Mouse (Mus musculus) testis, adult 2 months (tissue): Measurements from ENCODE around the gene Krr1. TPM values are rescaled to one million over a fixed set of nuclear protein-coding genes. Genes with fewer than 3 reads are reported as not detected.
A peak's percentile ranks its signal among the peaks of the same experiment; 100 is the strongest.

Experiments
- H3K27ac ChIP-seq: fragments of 200-500 bp; 2 replicates; pipeline ENCODE4 v1.5.1; 2012; ENCODE audit warnings: low read depth, low read length; ENCODE audit not compliant: control insufficient read depth, insufficient read depth
- H3K27me3 ChIP-seq: fragments of 200-500 bp; 2 replicates; pipeline ENCODE4 v1.6.1; 2012; ENCODE audit warnings: mild to moderate bottlenecking, low read length, moderate library complexity; ENCODE audit not compliant: control insufficient read depth, insufficient read depth
- H3K36me3 ChIP-seq: fragments of 200-500 bp; 2 replicates; pipeline ENCODE4 v1.6.1; 2012; ENCODE audit warnings: mild to moderate bottlenecking, low read length; ENCODE audit not compliant: control insufficient read depth, insufficient read depth
- H3K4me1 ChIP-seq: fragments of 200-500 bp; 2 replicates; pipeline ENCODE4 v1.6.1; 2012; ENCODE audit warnings: low read length; ENCODE audit not compliant: control insufficient read depth, insufficient read depth
- H3K4me3 ChIP-seq: fragments of 200-500 bp; 2 replicates; pipeline ENCODE4 v1.5.1; 2012; ENCODE audit warnings: low read depth, mild to moderate bottlenecking, low read length, moderate library complexity, mixed read lengths; ENCODE audit not compliant: control insufficient read depth
- CTCF ChIP-seq: fragments of 200-500 bp; IDR thresholded peaks from 2 replicates; pipeline ENCODE4 v1.5.1; 2012; ENCODE audit warnings: low read depth, mild to moderate bottlenecking, inconsistent platforms, low read length, moderate library complexity; ENCODE audit not compliant: control insufficient read depth, insufficient read depth, insufficient replicate concordance
- POLR2A ChIP-seq: fragments of 200-500 bp; IDR thresholded peaks from 2 replicates; pipeline ENCODE4 v1.6.1; 2012; ENCODE audit warnings: low read depth, mild to moderate bottlenecking, inconsistent platforms, low read length, moderate library complexity; ENCODE audit not compliant: control insufficient read depth
- polyA plus RNA-seq: library from polyadenylated mRNA; depleted of rRNA; stranded (reverse); fragments of >200 nt; gene quantifications from 2 replicates; pipeline ENCODE4 v1.2.3, GENCODE M21; 2012

Gene Krr1
- polyA plus RNA-seq, 1 experiment = 7.2 TPM

- Histone ChIP-seq H3K36me3 (no peaks in the 10 kb centered on the region), H3K4me3 (no peak overlapping the region), H3K27me3 (no peaks in the 10 kb centered on the region), H3K4me1 (no peaks in the 10 kb centered on the region), H3K27ac (no peak overlapping the region)
- no peak for TF ChIP-seq CTCF
Observed at GRCm38 (mm10) chr10:111955836-111956235, 16.6 kb upstream of the Krr1 start.

- TF ChIP-seq POLR2A (no peak), CTCF (peak; percentile 39; the same call in 1 of the 2 replicates)
- no peaks in the 10 kb centered on the region for H3K27me3 ChIP-seq
Observed at GRCm38 (mm10) chr10:111957271-111958045, 15.0 kb upstream of the Krr1 start.

GRCm38 (mm10) chr10:111958046-111958421 is 14.4 kb upstream of the Krr1 start:
- H3K4me1 ChIP-seq = no peaks in the 10 kb centered on the region
- H3K4me3 ChIP-seq = no peak overlapping the region
- no peak for TF ChIP-seq POLR2A
- TF ChIP-seq CTCF = no peak
- H3K27me3 ChIP-seq = no peaks in the 10 kb centered on the region
- H3K36me3 ChIP-seq = no peaks in the 10 kb centered on the region
- no peak overlapping the region for H3K27ac ChIP-seq

More at GRCm38 (mm10) chr10:111957271-111958045, 15.0 kb upstream of the Krr1 start:
- Histone ChIP-seq H3K36me3 (no peaks in the 10 kb centered on the region), H3K4me3 (no peak overlapping the region), H3K27ac (no peak overlapping the region), H3K4me1 (no peaks in the 10 kb centered on the region)

- H3K4me3 ChIP-seq = no peak overlapping the region
Observed at GRCm38 (mm10) chr10:111959353-111959752, 13.1 kb upstream of the Krr1 start.

GRCm38 (mm10) chr10:111960459-111960858 is 12.0 kb upstream of the Krr1 start:
- Histone ChIP-seq H3K36me3 (no peaks in the 10 kb centered on the region), H3K4me1 (no peaks in the 10 kb centered on the region), H3K4me3 (no peak overlapping the region), H3K27ac (no peak overlapping the region), H3K27me3 (no peaks in the 10 kb centered on the region)
- TF ChIP-seq CTCF = no peak
- no peak for TF ChIP-seq POLR2A

More at GRCm38 (mm10) chr10:111959353-111959752, 13.1 kb upstream of the Krr1 start:
- TF ChIP-seq POLR2A = no peak
- TF ChIP-seq CTCF = no peak
- Histone ChIP-seq H3K4me1 (no peaks in the 10 kb centered on the region), H3K27me3 (no peaks in the 10 kb centered on the region), H3K27ac (no peak overlapping the region), H3K36me3 (no peaks in the 10 kb centered on the region)

GRCm38 (mm10) chr10:111966394-111966793 is 6.1 kb upstream of the Krr1 start:
- no peaks in the 10 kb centered on the region for H3K27me3 ChIP-seq
- H3K27ac ChIP-seq = no peak overlapping the region
- no peak overlapping the region for H3K4me3 ChIP-seq
- H3K4me1 ChIP-seq = no peaks in the 10 kb centered on the region
- TF ChIP-seq CTCF = no peak
- TF ChIP-seq POLR2A = no peak
- H3K36me3 ChIP-seq = no peaks in the 10 kb centered on the region

- no peak for TF ChIP-seq POLR2A
- TF ChIP-seq CTCF = no peak
- no peaks in the 10 kb centered on the region for H3K27me3 ChIP-seq
- no peak overlapping the region for H3K4me3 ChIP-seq
- H3K36me3 ChIP-seq = no peaks in the 10 kb centered on the region
- H3K4me1 ChIP-seq = 0 out of 2 replicates have a peak, but pooled peaks cover 2% of the 10 kb centered on the region
- H3K27ac ChIP-seq = no peak overlapping the region
Observed at GRCm38 (mm10) chr10:111971929-111972328, 535 bp upstream of the Krr1 start.
